Mouse (Mus musculus) thymus, adult 18-20 months (tissue): ENCODE results near the gene Zfp335.

Experiments
- DNase-seq, 2 experiments: peaks; one replicate each; pipeline ENCODE4 v3.0.0; 2022; ENCODE audit warnings: mixed read lengths in 2 of 2

Gene Zfp335

GRCm38 (mm10) chr2:164924100-164924857 lies 12.7 kb upstream of the Zfp335 start:
- DNase-seq = peak; percentile 68 to 72

- DNase-seq = no peak
Observed at GRCm38 (mm10) chr2:164923291-164923690, 11.7 kb upstream of the Zfp335 start.

- DNase-seq = no peak
Observed at GRCm38 (mm10) chr2:164921984-164922383, 10.4 kb upstream of the Zfp335 start.

GRCm38 (mm10) chr2:164918325-164918724 lies 6.8 kb upstream of the Zfp335 start:
- DNase-seq = peak; percentile 26 to 45

- no peak for DNase-seq
Observed at GRCm38 (mm10) chr2:164917371-164917770, 5.8 kb upstream of the Zfp335 start.

GRCm38 (mm10) chr2:164916820-164917219 lies 5.3 kb upstream of the Zfp335 start:
- DNase-seq = no peak

- DNase-seq = peak; percentile 77 to 89
Observed at GRCm38 (mm10) chr2:164913428-164913786, 1.9 kb upstream of the Zfp335 start.

GRCm38 (mm10) chr2:164912749-164913427 lies 1.3 kb upstream of the Zfp335 start:
- no peak for DNase-seq

- no peak for DNase-seq
Observed at GRCm38 (mm10) chr2:164912151-164912550, 594 bp upstream of the Zfp335 start.

- DNase-seq = no peak
Observed at GRCm38 (mm10) chr2:164910360-164911061, 1.0 kb downstream of the Zfp335 start.

- DNase-seq = no peak
Observed at GRCm38 (mm10) chr2:164909542-164909941, 2.0 kb downstream of the Zfp335 start.

- no peak for DNase-seq
Observed at GRCm38 (mm10) chr2:164909100-164909499, 2.5 kb downstream of the Zfp335 start.

- DNase-seq = no peak
Observed at GRCm38 (mm10) chr2:164908011-164908410, 3.5 kb downstream of the Zfp335 start.

GRCm38 (mm10) chr2:164907511-164907910 lies 4.0 kb downstream of the Zfp335 start:
- DNase-seq = no peak

GRCm38 (mm10) chr2:164906071-164906470 lies 5.5 kb downstream of the Zfp335 start:
- DNase-seq = no peak

- no peak for DNase-seq
Observed at GRCm38 (mm10) chr2:164903496-164903895, 8.1 kb downstream of the Zfp335 start.

GRCm38 (mm10) chr2:164901380-164901779 lies 10.2 kb downstream of the Zfp335 start:
- no peak for DNase-seq

GRCm38 (mm10) chr2:164899723-164900459 lies 11.7 kb downstream of the Zfp335 start:
- no peak for DNase-seq

- DNase-seq = no peak
Observed at GRCm38 (mm10) chr2:164899034-164899433, 12.5 kb downstream of the Zfp335 start.

GRCm38 (mm10) chr2:164898008-164898407 lies 13.5 kb downstream of the Zfp335 start:
- DNase-seq = no peak

- no peak for DNase-seq
Observed at GRCm38 (mm10) chr2:164895885-164896284, 15.7 kb downstream of the Zfp335 start.

- DNase-seq = no peak
Observed at GRCm38 (mm10) chr2:164894644-164895043, 16.9 kb downstream of the Zfp335 start.

GRCm38 (mm10) chr2:164894048-164894447 lies 17.5 kb downstream of the Zfp335 start:
- no peak for DNase-seq
